Mouse (Mus musculus) brain, embryonic 14.5 days (tissue): Measurements from ENCODE around the gene Kcnip1. TPM values are rescaled to one million over a fixed set of nuclear protein-coding genes. Genes with fewer than 3 reads are reported as not detected.

Source experiments
- DNase-seq: peaks from one replicate; pipeline ENCODE4 v3.0.0-alpha.2; 2011; ENCODE audit warnings: low read depth
- CTCF ChIP-seq: fragments of 200-500 bp; IDR thresholded peaks from 2 replicates; pipeline ENCODE4 v1.5.1; 2012; ENCODE audit warnings: inconsistent platforms, mild to moderate bottlenecking, moderate library complexity, borderline replicate concordance; ENCODE audit not compliant: insufficient read depth, insufficient read length; ENCODE audit errors: extremely low read depth
- POLR2A ChIP-seq: fragments of 200-500 bp; IDR thresholded peaks from 2 replicates; pipeline ENCODE4 v1.6.1; 2012; ENCODE audit warnings: mild to moderate bottlenecking, inconsistent platforms, borderline replicate concordance; ENCODE audit not compliant: poor library complexity, insufficient read depth, insufficient read length, severe bottlenecking; ENCODE audit errors: extremely low read depth
- polyA plus RNA-seq: library from polyadenylated mRNA; depleted of rRNA; stranded (reverse); fragments of >200 nt; gene quantifications from 2 replicates; pipeline ENCODE4 v1.2.3, GENCODE M21; 2012

Gene Kcnip1
- polyA plus RNA-seq, 1 experiment: 56.6 TPM

DNA sequence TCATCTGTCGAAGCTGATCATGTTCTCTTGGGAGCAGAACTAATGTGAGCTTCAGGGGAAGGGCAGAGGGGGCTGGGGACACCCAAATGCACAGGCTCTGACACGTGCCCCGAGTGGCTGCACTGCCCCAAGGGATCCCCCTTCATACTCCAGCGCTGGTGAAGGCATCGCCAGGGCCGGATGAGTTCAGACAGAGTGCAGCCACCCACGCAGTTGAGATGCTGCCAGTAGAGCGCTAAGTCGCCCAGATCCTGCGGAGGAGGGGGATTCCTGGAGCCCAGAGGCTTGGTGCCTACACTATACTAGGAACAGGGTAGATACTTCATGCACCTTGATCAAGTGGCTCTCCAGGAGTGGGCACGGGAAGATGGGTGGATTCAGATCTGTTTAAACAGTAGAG is 143.3 kb downstream of the Kcnip1 start:
- TF ChIP-seq CTCF (no peak), POLR2A (no peak)
- peak; percentile 64 for DNase-seq

DNA sequence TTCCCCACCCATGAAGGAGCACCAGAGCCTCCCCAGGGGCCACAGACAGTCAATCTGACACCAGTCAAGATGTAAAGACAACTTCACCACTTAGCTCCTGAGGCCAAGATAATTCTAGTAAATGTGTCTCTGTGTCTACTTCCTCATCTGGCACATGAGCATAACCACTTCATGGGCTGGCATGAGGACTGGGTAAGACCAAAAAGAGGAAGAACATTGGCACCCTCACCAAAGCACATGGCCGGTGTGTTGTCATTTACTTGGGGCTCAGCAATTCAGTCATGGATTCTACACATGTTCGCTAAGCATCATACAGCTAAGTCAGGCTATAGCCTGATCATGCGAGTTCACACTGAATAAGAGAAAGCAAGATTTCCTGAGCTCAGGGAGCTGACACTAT is 144.3 kb downstream of the Kcnip1 start:
- TF ChIP-seq CTCF (no peak), POLR2A (no peak)
- DNase-seq: no peak

DNA sequence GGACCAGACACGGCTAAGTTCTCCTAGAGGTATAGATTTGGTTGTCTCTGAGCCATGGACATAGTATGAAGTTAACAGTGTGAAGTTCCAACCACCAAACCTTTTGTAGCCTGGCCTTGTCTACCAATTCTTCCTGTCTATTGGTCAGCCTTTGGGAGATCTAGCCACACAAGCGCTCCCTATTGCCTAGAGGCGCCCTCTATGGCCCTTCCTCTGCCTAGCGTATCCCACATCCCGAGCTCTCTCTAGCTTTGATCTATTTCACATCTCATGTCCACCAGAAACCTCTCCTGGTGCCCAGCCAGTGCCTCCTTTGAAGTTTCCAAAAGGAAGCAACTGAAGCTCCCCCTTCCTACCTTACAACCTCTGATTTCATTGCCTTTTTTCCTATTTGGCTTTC is 147.0 kb downstream of the Kcnip1 start:
- TF ChIP-seq CTCF: no peak
- TF ChIP-seq POLR2A: no peak
- no peak for DNase-seq

DNA sequence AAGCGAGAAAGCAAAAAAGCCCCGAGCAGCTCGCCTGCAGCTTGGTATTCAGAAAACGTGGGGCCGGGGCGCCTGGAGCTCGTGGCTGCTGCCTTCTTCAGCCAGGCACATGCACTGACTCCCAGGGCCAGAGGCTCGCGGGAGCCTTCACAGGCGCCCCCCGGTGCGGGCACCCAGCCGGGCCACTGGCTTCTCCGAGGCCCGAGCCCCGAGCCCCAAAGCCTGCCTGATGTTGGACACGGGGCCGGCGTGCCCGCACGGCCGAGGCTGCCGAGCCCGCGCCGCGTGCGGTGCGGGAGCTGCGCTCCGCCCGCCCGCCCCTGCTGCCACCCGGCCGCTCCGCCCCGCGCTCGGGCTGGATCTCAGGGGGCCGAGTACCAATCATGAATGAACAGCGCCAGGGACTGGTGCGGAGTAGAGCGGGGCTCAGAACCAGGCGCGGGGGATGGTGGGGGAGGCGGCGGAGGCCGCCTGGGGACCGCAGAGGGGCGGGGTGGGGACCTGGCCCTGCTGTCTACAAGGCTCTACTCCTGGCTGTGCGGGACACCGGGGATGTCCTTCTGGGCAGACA is 149.6 kb downstream of the Kcnip1 start:
- peak; percentile 79 for DNase-seq
- no peak for TF ChIP-seq CTCF
- TF ChIP-seq POLR2A: 0 out of 2 replicates have a peak, but pooled peaks have one; percentile 56

DNA sequence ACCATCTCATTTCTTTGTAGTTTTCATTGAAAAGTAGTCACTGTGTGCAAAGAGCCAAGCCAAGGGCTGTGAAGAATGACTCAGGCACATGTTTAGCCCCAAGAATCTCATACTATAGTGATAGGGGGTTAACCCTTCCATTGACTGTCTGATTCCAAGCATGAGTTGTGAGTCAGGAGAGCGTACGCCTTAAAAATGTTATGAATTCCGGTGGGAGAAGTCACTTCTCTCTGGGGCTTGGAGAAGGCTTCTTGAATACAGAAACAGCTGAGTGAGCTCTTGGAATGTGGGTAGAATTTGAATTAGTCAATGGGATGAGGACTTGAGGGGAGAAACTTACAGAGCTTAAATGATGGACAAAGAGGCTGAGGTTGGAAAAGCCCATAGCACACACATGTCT is 153.9 kb downstream of the Kcnip1 start:
- no peak for TF ChIP-seq POLR2A
- no peak for TF ChIP-seq CTCF
- no peak for DNase-seq

DNA sequence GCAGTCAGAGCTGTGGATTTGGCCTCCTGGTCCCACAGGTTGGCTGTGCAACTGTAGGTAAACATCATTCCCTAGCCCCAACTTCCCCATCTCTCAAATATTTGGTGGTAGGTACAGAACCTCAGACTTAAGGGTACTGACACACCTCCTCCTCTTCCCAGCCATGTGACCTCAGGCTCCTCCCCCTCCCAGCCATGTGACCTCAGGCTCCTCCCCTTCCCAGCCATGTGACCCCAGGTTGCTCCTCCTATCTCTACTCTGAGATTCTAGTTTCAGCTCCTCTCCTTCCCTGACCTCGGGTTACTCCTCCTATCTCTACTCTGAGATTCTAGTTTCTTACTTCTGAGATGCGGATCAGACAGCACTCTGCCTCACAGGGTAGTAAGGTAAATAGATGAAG is 163.2 kb downstream of the Kcnip1 start:
- TF ChIP-seq POLR2A: no peak
- no peak for TF ChIP-seq CTCF
- no peak for DNase-seq

DNA sequence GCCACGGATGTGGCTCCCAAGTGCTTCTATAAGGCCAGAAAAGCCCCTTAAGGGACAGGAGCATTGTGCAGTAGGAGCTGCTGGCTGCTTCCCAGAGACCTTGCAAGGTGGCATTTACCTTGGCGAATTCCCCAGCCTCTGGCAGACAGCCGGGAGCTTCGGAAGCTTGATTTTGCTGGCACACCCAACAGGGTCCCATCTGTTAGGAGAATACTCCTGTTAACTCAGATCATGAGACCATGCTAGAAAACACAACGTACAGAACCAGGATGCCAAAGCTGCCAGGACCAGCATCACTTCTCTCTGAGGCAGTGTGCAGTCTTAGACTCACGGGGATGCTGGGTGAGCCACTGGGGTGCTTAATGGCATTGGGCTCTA is 165.1 kb downstream of the Kcnip1 start:
- peak; percentile 93 for DNase-seq
- no peak for TF ChIP-seq POLR2A
- no peak for TF ChIP-seq CTCF

DNA sequence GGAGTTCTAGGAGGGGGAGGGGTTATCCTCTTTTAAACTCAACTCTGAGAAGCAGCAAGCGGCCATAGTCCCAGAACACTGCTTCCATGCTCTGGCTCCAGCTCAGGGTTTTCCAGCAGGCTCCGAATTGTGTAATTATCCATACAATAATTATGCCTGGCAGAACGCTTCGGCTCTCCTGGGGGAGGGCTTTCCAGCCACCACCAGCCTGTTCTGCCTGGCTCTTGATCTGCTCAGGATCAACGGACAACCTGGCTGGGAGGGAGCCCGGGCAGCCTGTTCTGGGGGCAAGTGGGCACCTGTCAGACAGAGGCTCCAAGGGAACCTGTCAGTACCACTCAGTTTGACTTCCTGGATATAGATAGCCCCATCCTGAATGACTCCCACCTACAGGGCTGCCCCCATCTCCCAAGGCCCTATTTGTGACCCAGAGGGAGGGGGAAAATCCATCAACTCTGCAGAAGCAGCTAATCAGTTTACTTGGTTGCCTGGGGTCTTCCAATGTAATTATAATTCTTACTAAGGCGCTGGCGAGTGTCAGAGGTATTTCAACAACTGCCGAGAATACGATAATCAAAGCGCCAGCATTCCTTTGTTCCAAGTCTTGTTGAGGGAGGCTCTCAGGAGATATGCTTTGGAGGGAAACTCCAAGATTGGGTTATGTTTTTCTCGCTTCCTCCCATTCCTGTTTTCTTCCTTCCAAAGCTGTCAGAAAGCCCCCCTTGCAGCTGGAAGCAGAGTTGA is 165.7 kb downstream of the Kcnip1 start:
- DNase-seq: peak; percentile 88
- TF ChIP-seq POLR2A (no peak), CTCF (no peak)

DNA sequence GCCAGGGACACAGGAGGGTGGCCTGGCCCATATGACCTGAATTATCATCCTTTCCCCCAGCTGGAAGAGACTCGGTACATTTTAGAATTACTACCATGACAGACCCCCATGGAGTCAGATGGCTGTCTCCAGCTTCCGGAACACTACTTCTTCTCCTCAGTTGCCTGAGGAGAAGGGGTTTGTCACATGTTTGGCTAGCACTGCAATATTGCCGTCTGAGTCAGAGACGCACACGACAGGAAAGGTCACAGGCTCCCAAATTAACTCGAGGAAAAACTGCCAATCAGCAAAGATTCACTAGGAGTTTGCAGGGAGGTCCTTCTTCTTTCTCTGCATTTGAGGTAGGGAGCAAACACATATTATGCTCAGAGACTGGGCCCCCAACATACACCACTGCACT is 168.2 kb downstream of the Kcnip1 start:
- peak; percentile 55 for DNase-seq
- TF ChIP-seq POLR2A (no peak), CTCF (no peak)

DNA sequence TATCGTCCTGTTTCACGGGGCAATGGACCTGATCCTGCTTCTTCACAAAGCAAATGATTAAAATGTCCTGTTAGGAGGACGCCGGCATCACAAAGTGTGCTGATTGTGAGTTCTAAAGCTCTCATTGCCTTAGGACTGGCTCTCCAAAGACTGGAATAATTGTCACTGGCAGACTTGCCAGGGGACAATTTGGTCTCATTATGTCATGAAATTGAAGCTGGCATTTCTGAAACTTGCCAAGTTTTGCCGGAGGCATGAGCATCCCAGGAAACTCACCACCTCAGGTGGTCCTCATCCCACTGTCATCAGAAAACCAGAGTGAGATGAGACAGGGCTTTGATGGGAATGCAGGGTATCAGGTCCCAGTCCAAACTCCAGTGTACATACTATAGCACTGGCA is 171.6 kb downstream of the Kcnip1 start:
- DNase-seq: peak; percentile 41
- no peak for TF ChIP-seq CTCF
- TF ChIP-seq POLR2A: no peak

DNA sequence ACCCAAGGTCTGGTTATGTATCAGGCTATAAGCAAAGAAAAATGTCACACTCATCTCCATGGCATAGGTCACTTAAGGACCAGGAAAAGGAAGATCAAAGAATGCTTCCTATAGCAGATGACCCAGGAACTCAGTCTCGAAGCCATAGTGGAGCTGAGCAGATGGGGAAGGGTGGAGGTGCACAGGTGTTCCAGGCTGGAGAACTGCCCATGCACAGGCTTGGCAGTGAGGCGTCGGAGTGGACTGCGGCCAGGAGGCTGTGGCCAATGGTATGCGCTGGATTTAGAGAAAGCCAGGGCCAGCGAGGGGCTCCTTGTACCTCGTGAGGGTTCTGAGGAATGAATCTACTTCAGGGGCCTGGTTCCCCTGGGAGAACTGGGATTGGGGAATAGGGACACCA is 172.1 kb downstream of the Kcnip1 start:
- TF ChIP-seq CTCF (no peak), POLR2A (no peak)
- peak; percentile 38 for DNase-seq

DNA sequence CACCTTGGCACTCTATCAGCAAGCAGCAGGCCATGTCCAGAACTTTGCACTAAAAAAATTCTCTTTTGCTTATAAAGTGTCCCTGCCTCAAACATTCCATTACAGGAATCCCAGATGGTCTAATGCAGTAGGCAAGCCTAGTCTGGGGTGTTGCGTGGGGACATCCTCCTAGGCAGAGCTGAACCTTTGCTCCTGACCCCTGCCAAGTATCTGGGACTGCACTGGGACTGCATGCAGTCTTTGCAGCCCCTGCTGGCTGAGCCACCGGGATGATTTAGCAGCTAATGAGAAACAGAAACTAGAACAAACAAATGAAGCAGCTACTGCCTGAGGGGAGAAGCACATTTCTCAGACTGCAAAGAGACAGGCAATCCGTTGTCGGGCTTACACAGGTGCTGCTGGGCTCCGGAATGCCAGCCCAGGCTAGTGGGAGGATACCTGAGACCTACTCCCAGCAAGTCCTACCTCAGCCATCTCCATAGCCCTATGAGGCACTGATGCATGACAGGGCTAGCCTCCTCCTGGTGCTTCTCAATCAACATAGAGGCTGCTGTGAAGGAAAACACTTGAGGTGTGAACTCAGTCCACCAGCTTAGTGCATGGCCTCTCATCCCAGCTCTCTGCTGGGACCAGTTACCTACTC is 174.0 kb downstream of the Kcnip1 start:
- no peak for DNase-seq
- TF ChIP-seq POLR2A: no peak
- no peak for TF ChIP-seq CTCF

DNA sequence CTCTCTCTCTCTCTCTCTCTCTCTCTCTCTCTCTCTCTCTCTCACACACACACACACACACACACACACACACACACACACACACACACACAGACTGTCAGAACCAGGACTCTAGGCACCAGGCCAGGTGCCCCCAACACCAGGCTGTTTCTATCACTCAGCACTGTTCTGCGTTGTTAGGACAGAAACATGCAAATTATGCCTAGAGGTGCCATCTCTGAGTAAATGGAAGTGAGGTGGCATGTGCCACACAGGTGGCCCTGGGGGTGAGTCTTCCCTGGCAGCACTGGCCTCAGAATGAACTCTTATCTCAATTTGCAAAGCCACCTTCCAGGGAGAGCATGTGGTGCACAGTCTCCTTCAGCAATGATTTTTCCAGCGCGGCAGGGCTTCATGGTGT is 176.9 kb downstream of the Kcnip1 start:
- DNase-seq: peak; percentile 53
- TF ChIP-seq CTCF (no peak), POLR2A (no peak)

DNA sequence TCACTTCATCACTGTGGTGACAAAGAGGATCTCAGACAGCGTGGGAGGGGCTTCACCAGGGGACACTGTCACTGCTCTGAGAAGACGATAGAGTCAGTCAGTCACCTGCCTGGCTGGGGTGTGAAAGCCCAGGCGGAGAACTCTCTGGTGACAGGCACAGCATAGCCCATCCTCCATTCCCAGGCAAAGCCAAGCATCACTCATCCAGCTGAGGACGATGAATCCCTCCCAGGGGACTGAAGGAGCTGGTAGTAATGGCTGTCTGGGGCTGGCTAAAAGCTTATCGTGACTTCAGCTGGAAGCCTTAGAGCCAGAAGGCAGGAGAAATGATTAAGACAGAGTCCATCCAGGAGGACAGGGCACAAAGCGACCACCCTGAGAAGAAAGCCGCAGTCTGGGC is 182.8 kb downstream of the Kcnip1 start:
- TF ChIP-seq CTCF (no peak), POLR2A (no peak)
- DNase-seq: no peak

DNA sequence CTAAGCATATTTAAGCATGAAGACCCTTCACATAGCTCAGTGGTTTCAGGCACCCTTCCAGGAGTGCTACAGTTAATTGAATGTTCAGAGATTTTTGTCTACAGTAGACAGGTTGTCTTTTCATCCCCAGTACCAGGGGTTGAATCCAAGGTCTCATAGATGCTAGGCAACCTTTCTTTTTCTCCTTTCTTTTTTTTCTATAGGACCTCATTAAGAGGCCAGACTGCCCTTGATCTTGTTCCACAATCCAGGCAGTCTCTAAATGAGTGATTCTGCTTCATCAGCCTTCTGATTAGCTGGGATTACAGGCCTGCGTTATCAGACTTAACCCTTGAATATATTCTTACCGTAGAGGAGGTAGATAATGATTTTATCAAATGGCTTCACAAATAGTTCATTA is 189.9 kb downstream of the Kcnip1 start:
- no peak for TF ChIP-seq POLR2A
- no peak for TF ChIP-seq CTCF
- DNase-seq: peak; percentile 73
